Mouse (Mus musculus): ENCODE measurements around the gene Smyd3. TPM values are rescaled to one million over a fixed set of nuclear protein-coding genes. Genes with fewer than 3 reads are reported as not detected.

Gene Smyd3
- polyA plus RNA-seq, 1 experiment = 2.0 TPM

GRCm38 (mm10) chr1:179255826-179256512, 261.9 kb downstream of the Smyd3 start:
- WGBS = 64% methylated on average over 11 of the region's 11 CpGs
- DNase-seq (ENCODE audit: low read depth, low spot score) = peak; percentile 29

DNA sequence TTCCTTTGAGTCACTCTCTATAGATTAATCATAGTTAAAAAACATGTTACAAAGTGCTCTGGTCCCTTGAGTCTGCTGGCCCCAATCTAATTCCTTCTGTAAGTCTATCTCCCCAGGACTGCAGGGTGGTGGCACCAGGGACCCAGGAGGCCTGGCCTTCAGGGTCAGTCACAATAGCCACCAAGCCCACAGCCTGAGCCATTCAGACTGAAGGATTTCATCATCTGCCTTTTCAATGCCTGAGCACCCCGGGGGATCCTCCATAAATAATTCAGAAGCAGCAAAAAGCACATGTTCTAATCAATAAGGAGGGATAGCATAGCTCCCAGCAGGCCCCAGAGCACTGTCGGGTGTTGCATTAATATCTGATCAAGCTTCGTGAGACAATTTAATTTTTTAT, 263.3 kb downstream of the Smyd3 start:
- WGBS = 87% methylated on average over 3 of the region's 3 CpGs
- no peak for DNase-seq (ENCODE audit: low read depth, low spot score)

- WGBS = 55% methylated on average over 4 of the region's 4 CpGs
These were observed 265.2 kb downstream of the Smyd3 start for GRCm38 (mm10) chr1:179252611-179253010.

GRCm38 (mm10) chr1:179250388-179250787, 267.5 kb downstream of the Smyd3 start:
- no peak for DNase-seq (ENCODE audit: low read depth, low spot score)
- WGBS = 98% methylated on average over 3 of the region's 3 CpGs

More at GRCm38 (mm10) chr1:179252611-179253010, 265.2 kb downstream of the Smyd3 start:
- DNase-seq (ENCODE audit: low read depth, low spot score) = no peak

GRCm38 (mm10) chr1:179243554-179243953, 274.3 kb downstream of the Smyd3 start:
- 90% methylated on average over 8 of the region's 8 CpGs for WGBS

DNA sequence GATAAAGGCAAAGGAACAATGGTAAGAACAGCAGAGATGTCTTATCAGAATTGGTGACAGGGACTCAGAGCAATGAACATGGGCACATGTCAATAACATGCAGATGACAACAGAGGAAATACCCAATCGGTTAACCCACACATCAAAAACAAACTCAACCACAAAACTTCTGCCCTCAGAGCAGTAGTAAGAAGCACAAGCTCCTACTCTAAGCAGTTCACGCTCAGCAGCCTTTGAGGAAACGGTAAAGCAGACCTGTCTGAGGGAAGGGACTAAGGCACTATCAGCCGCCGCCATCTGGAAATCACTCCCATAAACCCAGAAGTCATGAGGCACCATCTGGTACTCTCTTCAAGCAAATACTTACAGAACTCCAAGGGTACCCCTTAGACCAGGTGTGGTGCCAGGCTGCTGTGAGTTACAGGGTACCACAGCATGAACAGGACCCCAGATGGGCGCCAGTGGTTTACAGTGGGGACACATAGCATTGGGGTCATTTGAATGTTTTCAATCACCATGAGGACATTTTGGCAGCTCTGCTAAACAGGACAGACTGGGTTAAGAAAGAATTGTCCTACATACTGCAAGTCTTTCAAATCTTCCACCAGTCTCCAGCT, 277.1 kb downstream of the Smyd3 start:
- DNase-seq (ENCODE audit: low read depth, low spot score) = no peak
- WGBS = 83% methylated on average over 6 of the region's 6 CpGs

More at GRCm38 (mm10) chr1:179243554-179243953, 274.3 kb downstream of the Smyd3 start:
- no peak for DNase-seq (ENCODE audit: low read depth, low spot score)

GRCm38 (mm10) chr1:179238639-179239038, 279.2 kb downstream of the Smyd3 start:
- DNase-seq (ENCODE audit: low read depth, low spot score) = no peak
- WGBS = 68% methylated on average over 2 of the region's 2 CpGs

DNA sequence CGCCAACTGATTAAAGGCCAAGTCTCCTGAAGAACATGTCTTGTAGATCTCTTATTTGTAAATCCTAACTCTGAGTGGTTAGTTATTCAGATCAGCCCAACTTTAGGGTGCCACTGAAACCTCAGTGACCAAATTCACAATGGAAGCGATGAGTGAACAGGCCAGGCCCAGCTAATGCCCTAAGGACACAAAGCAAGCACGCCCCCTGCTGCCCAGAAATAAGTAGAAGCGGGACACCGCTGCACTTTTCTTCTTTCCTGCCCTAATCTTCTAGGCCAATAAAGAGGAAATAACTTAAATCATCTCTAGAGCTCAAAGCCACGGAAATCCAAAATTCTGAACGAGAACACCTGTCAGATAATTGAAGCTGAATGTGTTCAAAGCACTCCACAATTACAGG, 279.9 kb downstream of the Smyd3 start:
- no peak for DNase-seq (ENCODE audit: low read depth, low spot score)
- 71% methylated on average over 7 of the region's 7 CpGs for WGBS

GRCm38 (mm10) chr1:179236217-179236840, 281.5 kb downstream of the Smyd3 start:
- no peak for DNase-seq (ENCODE audit: low read depth, low spot score)
- 46% methylated on average over 8 of the region's 8 CpGs for WGBS

DNA sequence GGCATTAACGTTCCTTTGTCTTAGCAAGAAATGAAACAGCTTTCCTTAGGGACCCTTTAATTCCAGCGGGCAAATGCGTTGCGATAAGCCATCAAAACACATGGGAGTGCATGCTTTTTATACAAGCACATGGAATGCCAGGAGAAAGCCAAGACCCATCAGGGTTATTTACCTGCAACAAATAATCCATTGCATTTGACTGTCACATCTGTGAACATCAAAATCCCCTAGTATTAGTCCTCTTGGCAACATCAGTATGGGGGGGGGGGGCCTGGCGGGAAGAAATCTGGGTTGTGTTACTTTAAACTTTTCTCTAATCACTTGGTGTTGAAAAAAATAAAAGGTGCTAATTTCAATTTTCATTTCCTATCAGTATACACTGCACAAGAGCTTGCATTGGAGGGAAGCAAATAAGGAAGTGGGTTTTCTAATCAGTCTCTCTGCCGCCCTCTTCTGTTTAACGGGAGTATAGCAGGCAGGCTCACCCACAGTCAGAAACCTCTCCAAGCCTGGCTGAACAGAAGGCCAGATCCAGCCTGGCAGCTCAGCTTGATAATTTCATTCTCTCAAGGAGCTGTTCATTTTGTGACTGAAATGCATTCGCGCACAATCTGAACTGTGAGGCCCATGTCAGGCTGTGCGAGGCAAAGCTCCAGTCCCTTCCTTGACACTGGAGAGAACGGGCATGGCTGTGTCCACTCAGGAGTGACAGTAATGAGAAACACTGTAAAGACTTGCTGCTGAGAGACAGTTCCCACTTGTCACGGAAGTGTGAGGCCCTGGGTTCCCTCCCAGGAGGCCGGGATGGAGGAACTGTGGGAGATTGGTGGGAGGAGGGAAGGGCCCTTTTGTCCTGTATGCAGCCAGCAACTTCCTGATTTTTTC, 285.8 kb downstream of the Smyd3 start:
- DNase-seq (ENCODE audit: low read depth, low spot score) = peak; percentile 25
- WGBS = 53% methylated on average over 13 of the region's 13 CpGs

DNA sequence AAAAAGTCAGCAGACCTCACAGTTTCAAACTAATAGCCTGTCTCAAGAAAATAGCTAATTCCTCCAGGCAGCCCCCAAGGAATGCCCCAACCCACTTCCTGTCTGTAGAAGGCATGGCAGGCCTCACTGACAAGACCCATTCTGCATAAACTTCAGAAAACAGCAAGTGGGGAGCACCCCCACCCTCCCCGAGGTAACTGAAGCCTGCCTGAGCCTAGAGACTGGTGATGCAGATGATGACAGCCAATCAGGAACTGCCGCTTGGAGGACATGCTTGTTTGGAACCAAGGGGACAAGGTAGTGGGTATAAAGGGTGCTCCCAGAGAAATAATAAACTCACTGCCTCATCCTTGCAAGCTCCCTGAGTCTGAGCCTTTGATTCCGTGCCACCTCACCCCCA, 288.3 kb downstream of the Smyd3 start:
- DNase-seq (ENCODE audit: low read depth, low spot score) = no peak
- WGBS = 85% methylated on average over 3 of the region's 3 CpGs

DNA sequence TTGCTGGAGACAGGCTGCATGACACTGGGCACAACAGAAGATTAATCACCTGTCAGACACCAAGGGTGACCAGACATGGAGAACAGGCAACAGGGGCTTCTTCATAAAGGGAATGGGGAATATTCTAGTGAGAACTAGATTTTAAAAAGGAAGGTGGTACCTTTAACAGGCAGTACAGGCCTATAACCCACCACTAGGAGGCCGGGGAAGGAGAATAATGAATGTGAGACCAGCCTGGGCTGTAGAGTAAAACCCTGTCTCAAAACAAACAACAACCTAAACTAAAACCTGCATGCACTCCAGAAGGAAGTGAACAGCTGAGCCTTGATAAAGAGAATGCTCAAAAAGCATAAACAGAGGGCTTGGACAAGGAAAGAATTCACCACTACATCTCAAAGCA, 297.6 kb downstream of the Smyd3 start:
- DNase-seq (ENCODE audit: low read depth, low spot score) = no peak
- WGBS = 61% methylated on average over 1 of the region's 1 CpGs

DNA sequence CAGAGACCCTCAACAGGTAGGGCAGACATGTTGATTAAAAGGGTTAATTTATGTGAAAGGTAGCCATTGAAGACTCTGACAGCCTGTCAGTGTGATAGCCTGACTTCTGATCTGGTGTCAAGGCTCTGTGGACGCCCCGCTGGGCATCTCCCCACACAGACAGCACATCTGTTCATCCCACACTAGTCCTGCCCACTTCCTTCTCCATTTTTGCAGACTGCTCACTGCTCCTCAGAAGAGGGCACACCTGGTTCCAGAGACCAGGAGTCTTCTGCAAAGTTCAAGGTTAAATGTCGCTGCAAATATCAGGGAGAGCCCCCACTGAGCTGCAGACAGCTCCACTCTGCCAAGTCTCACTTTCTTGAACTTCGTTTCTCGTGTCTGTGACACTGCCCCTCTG, 299.8 kb downstream of the Smyd3 start:
- DNase-seq (ENCODE audit: low read depth, low spot score) = no peak
- 82% methylated on average over 5 of the region's 5 CpGs for WGBS

DNA sequence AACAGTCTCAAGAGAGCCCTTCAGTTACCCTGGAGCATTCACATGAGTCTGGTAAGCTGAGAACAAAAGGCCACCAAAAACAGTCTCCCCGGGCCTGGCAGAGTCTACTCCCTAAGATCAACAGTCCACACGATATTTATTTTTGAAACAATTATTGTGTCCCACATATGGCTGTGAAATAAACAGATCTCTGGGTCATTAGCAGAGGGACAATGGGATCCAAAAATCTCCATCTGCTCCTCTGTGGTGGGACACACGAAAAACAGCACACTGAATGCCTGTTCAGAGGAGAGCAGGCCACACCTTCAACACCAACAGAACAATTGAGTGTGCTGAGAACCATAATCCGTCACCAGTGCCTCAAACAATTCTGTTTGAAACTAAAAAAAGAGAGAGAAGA, 300.8 kb downstream of the Smyd3 start:
- 51% methylated on average over 4 of the region's 4 CpGs for WGBS
- no peak for DNase-seq (ENCODE audit: low read depth, low spot score)

DNA sequence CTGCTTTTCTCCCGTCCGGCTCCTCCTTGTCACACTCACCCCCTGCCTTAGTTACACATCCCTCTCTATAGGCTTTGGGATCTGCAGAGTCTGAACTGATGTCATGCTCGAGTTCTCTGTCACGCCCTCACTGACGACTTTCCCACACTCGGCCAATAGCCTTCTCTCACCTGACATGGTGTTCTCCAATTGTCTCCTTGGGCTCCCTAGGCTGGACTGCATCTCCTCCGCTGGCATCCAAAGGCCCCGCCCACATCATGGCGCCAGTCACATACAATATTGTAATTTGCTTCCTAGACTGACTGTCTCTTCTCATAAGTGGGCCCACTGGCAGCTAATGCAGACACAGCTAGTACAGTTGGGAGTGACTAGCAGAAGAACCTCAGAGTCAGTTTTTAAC, 304.5 kb downstream of the Smyd3 start:
- DNase-seq (ENCODE audit: low read depth, low spot score) = no peak
- WGBS = 90% methylated on average over 9 of the region's 9 CpGs

DNA sequence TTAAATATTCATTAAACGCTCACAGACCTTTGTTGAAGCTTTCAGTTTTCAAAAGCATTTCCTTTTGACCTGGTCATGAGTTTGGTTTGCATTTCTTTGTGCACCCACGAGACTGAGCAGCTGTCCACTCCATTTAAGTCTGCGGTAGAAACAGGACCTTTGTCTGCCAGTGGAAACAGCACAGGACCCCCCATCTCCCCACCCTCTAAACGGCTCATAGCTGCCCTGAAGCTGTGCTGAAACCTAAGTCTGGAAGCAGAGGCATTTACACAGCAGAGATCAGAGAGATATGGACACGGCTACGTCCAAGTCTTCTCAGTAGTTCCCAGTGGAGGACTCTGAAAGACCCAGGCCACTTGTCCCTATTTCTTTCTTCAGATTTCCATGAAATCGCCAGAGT, 305.5 kb downstream of the Smyd3 start:
- WGBS = 63% methylated on average over 7 of the region's 7 CpGs
- DNase-seq (ENCODE audit: low read depth, low spot score) = no peak

GRCm38 (mm10) chr1:179211313-179211712, 306.5 kb downstream of the Smyd3 start:
- DNase-seq (ENCODE audit: low read depth, low spot score) = no peak
- 86% methylated on average over 4 of the region's 4 CpGs for WGBS

- no peak for DNase-seq (ENCODE audit: low read depth, low spot score)
- WGBS = 84% methylated on average over 12 of the region's 12 CpGs
These were observed 309.8 kb downstream of the Smyd3 start for GRCm38 (mm10) chr1:179207846-179208595.

- 42% methylated on average over 9 of the region's 9 CpGs for WGBS
- no peak for DNase-seq (ENCODE audit: low read depth, low spot score)
These were observed 310.6 kb downstream of the Smyd3 start for GRCm38 (mm10) chr1:179207180-179207741.

All from large intestine, adult 2 months (tissue).